Mouse (Mus musculus): ENCODE data around the gene Btg4. TPM values are rescaled to one million over a fixed set of nuclear protein-coding genes. Genes with fewer than 3 reads are reported as not detected.

Gene Btg4
- total RNA-seq, 1 experiment: not detected

DNA sequence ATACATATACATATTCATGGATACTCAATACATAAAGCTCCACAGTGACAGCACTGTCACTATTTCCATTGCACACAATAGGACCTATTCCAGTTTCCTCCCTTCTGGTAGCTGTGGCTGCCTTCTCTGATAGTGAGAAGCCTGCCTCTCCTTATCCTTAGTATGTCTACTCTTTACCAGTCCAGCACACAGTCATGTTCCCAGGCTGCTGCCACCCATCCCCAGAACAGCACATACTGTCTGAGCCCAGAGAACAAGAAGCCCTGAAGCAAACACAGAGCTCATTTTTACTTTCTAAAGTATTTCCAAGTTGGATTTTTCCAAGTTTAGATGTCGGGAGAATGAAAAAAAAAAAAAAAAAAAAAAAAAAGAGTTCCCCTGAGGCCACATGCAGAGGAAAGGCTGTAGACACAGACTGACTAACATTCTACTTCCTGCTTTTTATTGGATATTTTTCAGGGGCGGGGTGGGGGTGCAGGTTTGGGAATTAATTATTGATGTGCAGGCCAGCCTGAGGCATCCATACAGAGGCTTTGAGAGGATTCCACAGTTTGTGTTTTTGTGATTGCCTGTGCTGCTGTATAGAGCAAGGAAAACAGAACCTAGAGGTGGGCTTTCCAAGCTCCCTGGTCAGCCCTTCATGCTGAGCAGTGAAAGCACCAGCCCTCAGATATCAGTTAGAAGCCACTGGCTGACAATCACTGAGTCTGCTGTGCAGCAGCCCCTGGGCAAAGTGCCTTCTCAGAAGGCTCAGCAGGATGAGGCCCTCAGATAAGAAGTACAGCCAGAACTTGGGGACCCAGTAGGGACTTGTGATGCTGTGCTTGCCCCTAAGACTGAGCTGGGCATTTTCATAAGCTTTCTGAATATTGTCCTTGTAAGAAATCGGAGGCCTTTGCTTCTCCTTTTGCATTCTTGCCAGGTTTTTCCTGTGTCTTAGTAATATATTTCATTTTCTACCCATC is 4.1 kb upstream of the Btg4 start:
- H3K9me3 ChIP-seq (ENCODE audit: control insufficient read depth, insufficient read depth, low read depth, low read length): no peaks in the 10 kb centered on the region
- no peak for TF ChIP-seq MAFK (IDR thresholded peaks at IDR 0.05; ENCODE audit: insufficient read depth, low read depth, low read length)
- TF ChIP-seq ZNF384 (IDR thresholded peaks at IDR 0.05; ENCODE audit: low read depth, low read length): no peak
- no peak for TF ChIP-seq ZC3H11A (IDR thresholded peaks at IDR 0.05; ENCODE audit: borderline replicate concordance, low read depth, low read length)
- no peak for TF ChIP-seq CHD2 (IDR thresholded peaks at IDR 0.05; ENCODE audit: low read depth, low read length)
- no peak for TF ChIP-seq HCFC1 (IDR thresholded peaks at IDR 0.05; ENCODE audit: borderline replicate concordance, insufficient read depth, low read length)
- H3K4me1 ChIP-seq (ENCODE audit: control insufficient read depth in 2 of 2, insufficient read depth in 2 of 2, low read length in 2 of 2, poor library complexity in 1 of 2): no peaks in the 10 kb centered on the region
- in situ Hi-C loops (cut with MboI; ENCODE audit: low sequenced_read_pairs in 2 of 2, unreplicated experiment in 2 of 2): no loop called here
- no peak for DNase-seq (ENCODE audit: low read depth, low spot score)
- H3K27ac ChIP-seq (ENCODE audit: insufficient read depth, low read depth, low read length, poor library complexity, severe bottlenecking): no peak overlapping the region
- no peak overlapping the region for H3K4me3 ChIP-seq (ENCODE audit: insufficient read depth in 1 of 2, low read depth in 1 of 2, low read length in 2 of 2, poor library complexity in 1 of 2, severe bottlenecking in 1 of 2)
- H3K9ac ChIP-seq (ENCODE audit: insufficient read depth, low read depth, low read length, poor library complexity, severe bottlenecking): no peak overlapping the region
- no peaks in the 10 kb centered on the region for H3K36me3 ChIP-seq (ENCODE audit: control insufficient read depth, insufficient read depth, low read length, poor library complexity, severe bottlenecking)

GRCm38 (mm10) chr9:51058951-51059521 is 1.7 kb upstream of the Btg4 start:
- Histone ChIP-seq H3K9me3 (ENCODE audit: control insufficient read depth, insufficient read depth, low read depth, low read length) (no peaks in the 10 kb centered on the region), H3K4me1 (ENCODE audit: control insufficient read depth in 2 of 2, insufficient read depth in 2 of 2, low read length in 2 of 2, poor library complexity in 1 of 2) (no peaks in the 10 kb centered on the region), H3K27ac (ENCODE audit: insufficient read depth, low read depth, low read length, poor library complexity, severe bottlenecking) (no peak overlapping the region), H3K9ac (ENCODE audit: insufficient read depth, low read depth, low read length, poor library complexity, severe bottlenecking) (no peak overlapping the region), H3K36me3 (ENCODE audit: control insufficient read depth, insufficient read depth, low read length, poor library complexity, severe bottlenecking) (no peaks in the 10 kb centered on the region), H3K4me3 (ENCODE audit: insufficient read depth in 1 of 2, low read depth in 1 of 2, low read length in 2 of 2, poor library complexity in 1 of 2, severe bottlenecking in 1 of 2) (no peak overlapping the region)
- no peak for DNase-seq (ENCODE audit: low read depth, low spot score)
- TF ChIP-seq ZNF384 (IDR thresholded peaks at IDR 0.05; ENCODE audit: low read depth, low read length): no peak
- no peak for TF ChIP-seq ZC3H11A (IDR thresholded peaks at IDR 0.05; ENCODE audit: borderline replicate concordance, low read depth, low read length)
- no peak for TF ChIP-seq HCFC1 (IDR thresholded peaks at IDR 0.05; ENCODE audit: borderline replicate concordance, insufficient read depth, low read length)
- no peak for TF ChIP-seq CHD2 (IDR thresholded peaks at IDR 0.05; ENCODE audit: low read depth, low read length)
- TF ChIP-seq MAFK (IDR thresholded peaks at IDR 0.05; ENCODE audit: insufficient read depth, low read depth, low read length): no peak
- in situ Hi-C loops (cut with MboI; ENCODE audit: low sequenced_read_pairs in 2 of 2, unreplicated experiment in 2 of 2): no loop called here

DNA sequence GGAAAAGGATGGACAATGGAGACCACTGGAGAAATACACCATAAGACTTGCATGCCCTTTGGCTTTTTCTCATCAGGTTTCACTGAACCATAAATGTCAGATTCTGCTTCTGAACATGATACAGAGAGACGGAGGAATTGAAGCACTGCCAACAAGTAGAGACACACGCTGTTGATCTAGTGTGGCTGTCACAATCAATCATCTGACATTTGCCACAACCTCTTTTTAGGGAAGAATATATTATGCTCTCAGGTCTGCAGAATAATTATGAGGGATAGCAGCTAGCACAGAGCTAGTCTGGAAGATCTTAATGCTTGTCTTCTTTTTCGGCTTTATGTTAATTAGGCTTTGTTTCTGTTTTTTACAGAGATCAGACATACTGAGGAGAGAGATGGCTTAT is 7.5 kb downstream of the Btg4 start:
- no peak for TF ChIP-seq MAFK (IDR thresholded peaks at IDR 0.05; ENCODE audit: insufficient read depth, low read depth, low read length)
- TF ChIP-seq HCFC1 (IDR thresholded peaks at IDR 0.05; ENCODE audit: borderline replicate concordance, insufficient read depth, low read length): no peak
- TF ChIP-seq ZNF384 (IDR thresholded peaks at IDR 0.05; ENCODE audit: low read depth, low read length): no peak
- TF ChIP-seq CHD2 (IDR thresholded peaks at IDR 0.05; ENCODE audit: low read depth, low read length): no peak
- no peak for TF ChIP-seq ZC3H11A (IDR thresholded peaks at IDR 0.05; ENCODE audit: borderline replicate concordance, low read depth, low read length)
- no peak for DNase-seq (ENCODE audit: low read depth, low spot score)
- in situ Hi-C loops (cut with MboI; ENCODE audit: low sequenced_read_pairs in 2 of 2, unreplicated experiment in 2 of 2): no loop called here

GRCm38 (mm10) chr9:51070801-51071200 is 10.1 kb downstream of the Btg4 start:
- TF ChIP-seq ZNF384 (IDR thresholded peaks at IDR 0.05; ENCODE audit: low read depth, low read length) (no peak), HCFC1 (IDR thresholded peaks at IDR 0.05; ENCODE audit: borderline replicate concordance, insufficient read depth, low read length) (no peak)
- no peaks in the 10 kb centered on the region for H3K9me3 ChIP-seq (ENCODE audit: control insufficient read depth, insufficient read depth, low read depth, low read length)
- no peaks in the 10 kb centered on the region for H3K4me1 ChIP-seq (ENCODE audit: control insufficient read depth in 2 of 2, insufficient read depth in 2 of 2, low read length in 2 of 2, poor library complexity in 1 of 2)
- no peak overlapping the region for H3K27ac ChIP-seq (ENCODE audit: insufficient read depth, low read depth, low read length, poor library complexity, severe bottlenecking)
- in situ Hi-C loops (cut with MboI; ENCODE audit: low sequenced_read_pairs in 2 of 2, unreplicated experiment in 2 of 2): no loop called here
- no peaks in the 10 kb centered on the region for H3K36me3 ChIP-seq (ENCODE audit: control insufficient read depth, insufficient read depth, low read length, poor library complexity, severe bottlenecking)
- DNase-seq (ENCODE audit: low read depth, low spot score): no peak
- no peak overlapping the region for H3K4me3 ChIP-seq (ENCODE audit: insufficient read depth in 1 of 2, low read depth in 1 of 2, low read length in 2 of 2, poor library complexity in 1 of 2, severe bottlenecking in 1 of 2)
- H3K9ac ChIP-seq (ENCODE audit: insufficient read depth, low read depth, low read length, poor library complexity, severe bottlenecking): no peak overlapping the region

More for the DNA sequence above, 7.5 kb downstream of the Btg4 start:
- H3K4me3 ChIP-seq (ENCODE audit: insufficient read depth in 1 of 2, low read depth in 1 of 2, low read length in 2 of 2, poor library complexity in 1 of 2, severe bottlenecking in 1 of 2): no peak overlapping the region
- H3K9me3 ChIP-seq (ENCODE audit: control insufficient read depth, insufficient read depth, low read depth, low read length): no peaks in the 10 kb centered on the region
- H3K4me1 ChIP-seq (ENCODE audit: control insufficient read depth in 2 of 2, insufficient read depth in 2 of 2, low read length in 2 of 2, poor library complexity in 1 of 2): no peaks in the 10 kb centered on the region
- H3K9ac ChIP-seq (ENCODE audit: insufficient read depth, low read depth, low read length, poor library complexity, severe bottlenecking): no peak overlapping the region
- H3K27ac ChIP-seq (ENCODE audit: insufficient read depth, low read depth, low read length, poor library complexity, severe bottlenecking): no peak overlapping the region
- H3K36me3 ChIP-seq (ENCODE audit: control insufficient read depth, insufficient read depth, low read length, poor library complexity, severe bottlenecking): no peaks in the 10 kb centered on the region
